Mouse (Mus musculus) spleen, embryonic (tissue): Measurements from ENCODE around the gene Eef2.
"Not testable (repeated sequence)": the region's sequence is repeated elsewhere in the genome, so short reads cannot be mapped to it uniquely, and the experiment has no call there.

ENCODE experiments used
- CTCF ChIA-PET: fragments of 350-600 bp; sonication (Branson Sonifier 250); formaldehyde crosslinking; loops from one replicate; lab custom pipeline; 2022; lab: Charles Lee

Gene Eef2

GRCm38 (mm10) chr10:81145778-81146177 lies 30.7 kb upstream of the Eef2 start:
- CTCF ChIA-PET: no interaction called here

DNA sequence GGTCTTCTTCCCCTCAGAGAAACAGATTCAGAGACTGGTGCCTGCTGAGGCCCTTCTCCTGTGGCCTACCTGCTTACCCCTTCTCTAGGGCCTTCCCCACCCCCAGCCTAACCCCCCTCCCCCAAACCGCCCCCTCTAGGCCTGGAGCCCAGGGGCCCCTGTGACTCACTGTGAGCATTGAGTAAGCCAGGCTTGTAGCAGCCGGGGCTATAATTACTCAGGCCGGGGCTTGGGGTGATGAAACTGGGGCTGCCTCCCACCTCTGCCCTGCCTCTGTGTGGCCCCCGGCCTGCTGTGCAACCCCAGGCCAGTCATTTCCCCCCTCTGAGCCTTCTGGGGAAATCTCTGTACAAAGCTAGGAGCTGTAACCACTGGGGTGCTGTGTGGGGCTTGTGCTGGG lies 30.1 kb upstream of the Eef2 start:
- CTCF ChIA-PET: no interaction called here

GRCm38 (mm10) chr10:81151261-81151660 lies 25.2 kb upstream of the Eef2 start:
- CTCF ChIA-PET: interaction anchor here (0.6 to 0.7 kb wide), 2 partner anchors 8 to 148 kb away, joined by 5 to 8 read pairs; no protein-coding TSS in a partner anchor

DNA sequence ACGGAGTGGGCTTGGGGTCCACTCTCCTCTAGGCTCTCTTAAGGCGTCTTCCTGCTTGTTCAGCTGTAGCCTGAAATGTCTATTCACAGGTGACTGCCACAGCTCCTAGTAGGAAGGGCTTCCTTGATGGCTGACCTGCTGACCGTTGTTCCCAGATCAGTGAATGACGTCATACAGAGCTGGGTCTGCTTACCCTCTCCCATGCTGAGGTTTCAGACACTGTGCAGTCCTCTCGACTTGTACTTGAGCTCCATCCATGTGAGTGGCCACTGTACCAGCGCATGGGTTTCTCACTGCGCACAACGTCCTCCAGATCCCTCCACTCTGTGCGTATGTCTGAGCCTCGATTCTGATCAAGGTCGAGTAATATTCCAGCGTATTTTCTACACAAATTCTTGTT lies 23.8 kb upstream of the Eef2 start:
- CTCF ChIA-PET: no interaction called here

DNA sequence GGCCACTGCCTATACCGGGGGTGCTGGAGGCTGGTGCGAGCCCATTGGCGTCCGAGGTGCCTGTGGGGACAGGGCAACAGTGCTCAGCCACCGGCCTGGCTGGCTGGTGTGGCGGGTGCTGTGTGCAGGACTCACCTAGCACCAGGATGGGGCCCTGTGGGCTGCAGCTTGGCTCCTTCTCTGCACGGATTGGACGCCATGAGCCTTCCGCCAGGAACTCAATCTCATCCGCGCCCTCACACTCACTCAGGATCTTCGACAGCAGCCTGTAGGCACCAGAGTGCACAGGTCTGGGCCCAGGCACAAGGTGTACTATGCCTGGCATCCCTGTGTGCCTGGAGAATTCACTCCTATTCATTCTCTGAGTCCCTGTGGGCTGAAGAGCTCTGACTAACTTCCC lies 22.1 kb upstream of the Eef2 start:
- CTCF ChIA-PET: no interaction called here

GRCm38 (mm10) chr10:81154736-81155135 lies 21.7 kb upstream of the Eef2 start:
- CTCF ChIA-PET: interaction anchor here (1.2 kb wide), 1 partner anchor 9 kb away, joined by 4 read pairs; no protein-coding TSS in a partner anchor

GRCm38 (mm10) chr10:81161602-81162317 lies 14.7 kb upstream of the Eef2 start:
- CTCF ChIA-PET: interaction anchor here (1.4 kb wide), 1 partner anchor 23 kb away, joined by 5 read pairs; no protein-coding TSS in a partner anchor

- CTCF ChIA-PET: interaction anchor here (0.6 to 1.4 kb wide), 3 partner anchors 15 to 57 kb away, joined by 3 to 5 read pairs (median 3); no protein-coding TSS in a partner anchor
Measured at GRCm38 (mm10) chr10:81162318-81162652, 14.1 kb upstream of the Eef2 start.

- CTCF ChIA-PET: no interaction called here
Measured at GRCm38 (mm10) chr10:81165118-81165517, 11.3 kb upstream of the Eef2 start.

DNA sequence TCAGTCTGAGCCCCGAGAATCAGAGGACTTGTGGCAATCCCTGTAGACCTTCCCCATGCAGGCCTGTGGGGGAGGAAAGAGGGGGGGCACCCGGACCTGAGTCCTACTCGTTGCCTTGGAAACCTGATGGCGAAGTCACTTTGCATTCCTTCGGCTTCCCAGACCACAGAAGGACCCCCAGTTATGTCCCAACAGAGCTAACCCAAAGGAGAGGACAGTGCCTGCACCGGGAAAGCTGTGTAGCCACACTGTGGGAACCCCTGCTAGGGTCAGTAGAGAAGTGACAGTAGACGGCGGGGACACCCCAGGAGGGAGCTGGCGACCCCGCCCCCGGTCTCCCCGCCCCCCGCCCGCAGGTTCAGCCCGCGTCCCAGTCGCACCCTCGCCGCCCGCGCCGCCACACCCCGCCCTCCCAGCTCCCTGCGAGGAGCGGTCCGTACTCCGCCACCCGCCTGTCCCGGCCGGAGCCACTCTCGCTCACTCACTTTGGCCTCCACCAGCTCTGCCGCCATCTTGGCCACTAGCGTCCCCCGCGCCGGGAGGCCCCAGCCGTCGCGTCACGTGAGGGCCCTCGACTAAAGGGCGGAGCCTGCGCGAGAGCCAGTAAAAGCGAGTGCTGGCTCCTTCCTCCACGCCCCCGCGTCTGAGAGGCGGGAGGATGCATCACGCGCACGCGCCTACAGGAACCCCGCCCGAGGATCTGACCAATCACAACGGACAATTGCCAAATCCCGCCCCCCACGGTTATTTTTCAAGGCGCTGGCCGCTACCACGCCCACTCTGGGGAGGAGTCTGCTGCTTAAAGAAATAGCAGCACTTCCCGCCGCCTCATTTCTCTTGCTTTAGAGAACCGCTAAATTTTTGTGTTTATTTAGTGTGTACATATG lies 9.0 kb upstream of the Eef2 start, which contains the start of gene Pias4:
TSS of gene Pias4 (minus strand) at position 724 of the 887 bp plus-strand sequence.
- CTCF ChIA-PET: interaction anchor here (0.5 to 0.6 kb wide), 3 partner anchors 166 to 793 kb away, joined by 3 to 4 read pairs (median 3); no protein-coding TSS in a partner anchor

DNA sequence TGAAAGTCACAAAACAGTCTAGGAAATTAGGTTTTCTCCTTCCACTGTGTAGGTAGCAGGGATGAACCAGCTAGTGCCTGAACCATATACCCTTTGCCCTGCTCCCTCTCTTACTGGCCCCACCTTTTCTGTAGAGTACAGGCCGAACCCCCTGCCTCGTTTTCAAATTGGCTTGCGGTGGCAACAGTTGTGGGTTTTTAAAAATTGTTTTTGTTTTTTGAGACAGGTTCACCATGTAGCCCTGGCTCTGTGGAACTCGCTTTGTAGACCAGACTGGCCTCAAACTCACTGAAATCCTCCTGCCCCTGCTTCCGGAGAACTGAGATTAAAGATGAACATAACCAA lies 8.4 kb upstream of the Eef2 start:
- CTCF ChIA-PET: interaction anchor here (0.6 kb wide), 2 partner anchors 167 to 358 kb away, joined by 3 read pairs; no protein-coding TSS in a partner anchor

DNA sequence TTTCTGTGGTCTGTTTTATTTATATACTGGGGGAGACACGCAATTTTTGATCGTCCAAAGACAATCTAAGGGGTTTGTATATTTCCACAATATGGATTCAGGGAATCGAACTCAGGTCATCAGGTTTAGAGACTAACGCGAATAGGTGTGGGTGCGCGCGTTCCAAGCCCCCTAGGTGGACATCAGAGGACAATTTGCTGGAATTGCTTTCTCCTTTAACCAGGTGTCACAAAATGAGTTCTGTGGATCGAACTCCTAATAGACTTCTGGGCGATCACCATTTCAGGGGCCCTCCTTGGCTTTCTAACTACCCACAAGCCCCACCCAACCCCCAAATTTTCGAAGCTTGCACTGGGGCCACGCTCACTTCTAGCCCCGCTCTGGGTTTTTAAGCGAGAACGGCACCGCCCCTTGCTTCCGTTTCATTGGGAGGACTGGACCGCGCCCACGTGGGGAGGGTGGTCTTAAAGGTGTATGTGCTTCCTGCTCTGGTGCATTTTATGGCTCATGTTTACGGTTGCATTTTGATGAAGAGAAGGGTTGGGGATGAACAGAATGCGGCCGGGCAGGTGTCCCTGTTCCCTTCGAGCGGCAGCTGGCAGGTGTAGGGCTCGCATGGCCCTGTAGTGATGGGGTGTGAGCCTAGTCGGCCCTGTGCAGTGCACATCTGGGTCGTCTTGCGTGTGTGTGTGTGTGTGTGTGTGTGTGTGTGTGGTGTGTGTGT lies 7.7 kb upstream of the Eef2 start:
- CTCF ChIA-PET: interaction anchor here (0.6 to 0.7 kb wide), 3 partner anchors 167 to 359 kb away, joined by 3 to 4 read pairs (median 3); no protein-coding TSS in a partner anchor

DNA sequence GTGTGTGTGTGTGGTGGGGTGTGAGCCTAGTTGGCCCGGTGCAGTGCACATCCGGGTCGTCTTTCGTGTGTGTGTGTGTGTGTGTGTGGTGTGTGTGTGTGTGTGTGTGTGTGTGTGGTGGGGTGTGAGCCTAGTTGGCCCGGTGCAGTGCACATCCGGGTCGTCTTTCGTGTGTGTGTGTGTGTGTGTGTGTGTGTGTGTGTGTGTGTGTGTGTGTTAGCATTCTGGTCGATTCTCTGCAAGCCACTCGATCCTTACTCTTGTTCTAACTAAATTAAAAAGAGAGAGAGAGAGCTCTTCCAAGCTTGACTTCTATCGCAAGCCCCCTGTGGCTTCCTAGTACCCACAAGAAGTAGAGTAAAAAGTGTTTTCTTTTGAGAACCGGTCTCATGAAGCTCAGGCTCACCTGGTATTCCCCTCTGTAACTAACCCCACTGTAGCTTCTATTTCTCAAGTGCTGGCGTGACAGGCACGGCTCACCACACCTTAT lies 7.0 kb upstream of the Eef2 start:
- CTCF ChIA-PET: interaction anchor here (0.6 kb wide), 1 partner anchor 26 kb away, joined by 3 read pairs; no protein-coding TSS in a partner anchor

DNA sequence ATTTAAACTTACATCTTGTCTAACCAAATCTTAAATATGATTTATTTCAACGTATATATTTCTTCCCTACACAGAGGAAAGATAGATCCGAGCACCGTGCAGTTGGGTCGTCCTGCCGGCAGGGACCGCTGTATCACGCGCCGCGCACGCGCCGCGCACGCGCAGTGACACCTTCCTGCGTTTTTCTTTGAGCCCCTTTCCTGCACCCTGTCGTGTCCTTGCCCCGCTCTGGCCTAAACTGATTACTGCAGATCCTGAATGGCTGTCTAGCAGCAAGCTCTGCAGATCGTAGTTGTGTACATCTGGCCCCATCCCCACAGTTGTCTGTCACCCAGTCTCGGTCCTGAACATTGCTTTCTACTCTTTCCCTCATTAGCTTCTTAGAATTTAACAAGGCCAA lies 3.3 kb upstream of the Eef2 start:
- CTCF ChIA-PET: interaction anchor here (0.6 to 0.7 kb wide), 3 partner anchors 40 to 172 kb away, joined by 4 to 14 read pairs (median 6); no protein-coding TSS in a partner anchor

GRCm38 (mm10) chr10:81174617-81175344 lies 1.6 kb upstream of the Eef2 start:
- CTCF ChIA-PET: interaction anchor here (0.6 kb wide), 2 partner anchors 22 to 258 kb away, joined by 3 to 5 read pairs; no protein-coding TSS in a partner anchor

- CTCF ChIA-PET: not testable (repeated sequence)
Measured at GRCm38 (mm10) chr10:81175345-81175701, 1.1 kb upstream of the Eef2 start.

DNA sequence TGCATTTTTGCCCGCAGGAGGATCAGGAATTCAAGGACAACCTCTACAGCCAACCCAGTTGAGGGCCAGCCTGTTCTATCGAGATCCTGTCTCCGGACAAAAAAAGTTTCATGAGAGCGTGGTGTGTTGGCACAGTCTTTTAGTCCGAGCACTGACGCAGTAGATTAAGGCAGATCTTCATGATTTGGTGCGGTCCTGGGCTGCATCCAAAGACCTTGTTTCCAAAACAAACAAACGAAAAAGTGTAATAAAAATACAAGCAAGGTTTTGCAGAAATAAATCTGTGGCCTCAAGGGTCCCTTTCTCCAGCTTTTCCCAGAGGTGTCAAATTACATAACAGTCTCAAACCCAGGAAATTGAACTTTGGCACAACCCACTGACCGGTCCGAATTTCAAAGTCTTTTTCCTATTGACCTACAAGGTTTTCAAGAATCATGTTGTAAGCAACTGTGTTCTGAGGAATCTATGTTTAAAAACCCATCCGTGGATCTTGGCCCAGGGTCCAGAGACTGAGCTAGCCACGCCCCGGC lies 430 bp upstream of the Eef2 start:
- CTCF ChIA-PET: interaction anchor here (0.5 kb wide), 1 partner anchor 17 kb away, joined by 3 read pairs; no protein-coding TSS in a partner anchor

DNA sequence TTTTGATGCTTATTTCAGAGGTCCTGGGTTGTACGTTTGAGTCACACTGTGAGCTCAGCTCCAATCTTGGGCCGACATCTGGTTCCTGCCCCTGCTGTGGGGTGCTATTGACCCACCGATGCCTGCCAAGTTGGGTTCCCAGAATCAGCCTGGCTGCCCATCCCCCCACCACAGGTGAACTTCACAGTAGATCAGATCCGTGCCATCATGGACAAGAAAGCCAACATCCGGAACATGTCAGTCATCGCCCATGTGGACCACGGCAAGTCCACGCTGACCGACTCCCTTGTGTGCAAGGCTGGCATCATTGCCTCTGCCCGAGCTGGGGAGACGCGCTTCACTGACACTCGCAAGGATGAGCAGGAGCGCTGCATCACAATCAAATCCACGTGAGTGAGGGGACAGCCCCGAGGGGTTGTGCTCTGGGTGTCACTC lies 1.1 kb downstream of the Eef2 start:
- CTCF ChIA-PET: interaction anchor here (0.7 kb wide), 1 partner anchor 15 kb away, joined by 3 read pairs; no protein-coding TSS in a partner anchor

DNA sequence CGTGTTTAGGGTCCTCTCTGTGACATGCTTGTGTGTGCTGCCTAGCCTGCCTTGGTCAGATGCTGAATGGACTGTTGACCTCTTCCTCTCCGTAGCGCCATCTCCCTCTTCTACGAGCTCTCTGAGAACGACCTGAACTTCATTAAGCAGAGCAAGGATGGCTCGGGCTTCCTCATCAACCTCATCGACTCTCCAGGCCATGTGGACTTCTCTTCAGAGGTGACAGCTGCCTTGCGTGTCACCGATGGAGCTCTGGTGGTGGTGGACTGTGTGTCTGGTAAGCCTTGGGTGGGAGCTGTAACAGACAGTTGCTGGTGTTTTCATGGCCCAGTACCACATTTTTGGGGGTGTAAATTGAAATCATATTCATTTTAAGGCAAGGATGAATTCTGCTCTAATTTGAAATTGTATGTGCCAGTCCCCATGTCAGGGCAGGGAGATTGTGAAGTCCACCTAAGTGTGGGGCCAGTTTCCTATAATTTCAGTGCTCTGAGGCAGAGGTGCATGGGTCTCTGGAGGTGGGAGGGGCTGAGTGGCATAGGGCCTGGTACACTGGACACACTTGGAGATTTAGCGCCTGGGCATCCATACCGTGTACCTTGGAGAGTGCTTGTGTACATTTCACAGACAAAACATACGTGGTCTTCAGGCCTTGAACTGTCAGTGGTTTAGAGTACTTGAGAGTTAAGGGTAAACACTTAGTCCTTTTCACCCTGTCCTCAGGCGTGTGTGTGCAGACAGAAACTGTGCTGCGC lies 1.7 kb downstream of the Eef2 start:
- CTCF ChIA-PET: no interaction called here
